Mouse (Mus musculus) central nervous system, embryonic 18 days (tissue): ENCODE results near the gene Myof. TPM values are rescaled to one million over a fixed set of nuclear protein-coding genes. Genes with fewer than 3 reads are reported as not detected.

Experiments used
- polyA plus RNA-seq: library from polyadenylated mRNA; depleted of rRNA; stranded (reverse); fragments of >200 nt; gene quantifications from 2 replicates; pipeline ENCODE4 v1.2.3, GENCODE M21; 2012; rRNA removed

Myof gene
- polyA plus RNA-seq = 5.8 and 7.2 TPM in 2 replicates

GRCm38 (mm10) chr19:38043281-38043981, at the start of gene Myof:
Gene Myof (minus strand): TSS chr19:38043577.

GRCm38 (mm10) chr19:38054720-38055192, 11.4 kb upstream of the Myof start, which contains the start of gene Cep55:
Gene Cep55 (plus strand): TSS chr19:38055011.

Other genes with a start within 250 kb of the Myof start
- 5.0 and 5.5 TPM in 2 replicates for gene Cep55, start 11.4 kb upstream of the Myof start, polyA plus RNA-seq
- 0.26 and 0.31 TPM in 2 replicates for gene Ffar4, start 53.5 kb upstream of the Myof start, polyA plus RNA-seq
- gene Rbp4, start 81.7 kb upstream of the Myof start, polyA plus RNA-seq = 2.3 and 4.4 TPM in 2 replicates
- gene Pde6c, start 89.2 kb upstream of the Myof start, polyA plus RNA-seq = 0.05 and 0.16 TPM in 2 replicates
- 32.6 and 33.7 TPM in 2 replicates for gene Fra10ac1, start 180.6 kb upstream of the Myof start, polyA plus RNA-seq
- 23.5 and 25.4 TPM in 2 replicates for gene Lgi1, start 221.0 kb upstream of the Myof start, polyA plus RNA-seq